ENCODE assay signal across 14 mouse cellular contexts in genomic region chr11:120267676-120268075, GRCm38 (mm10). TPM values are rescaled to one million over a fixed set of nuclear protein-coding genes. Genes with fewer than 3 reads are reported as not detected.
DNase-seq lines count a peak whose midpoint lies in the region; ATAC-seq and TF ChIP-seq lines count a peak whose summit lies in the region.
"Had no signal": no experiment of that assay in that cellular context is flagged by ENCODE, and none has a peak within 500 bp of the region (broad histone marks: within the 10 kb centered on the region; RNA-seq: fewer than 3 reads in every experiment).

No protein-coding gene starts in this region.

- H3K9ac ChIP-seq in forebrain, embryonic 12.5 days, result no peak overlapping the region
- no peak overlapping the region for H3K9ac ChIP-seq in forebrain, embryonic 11.5 days (ENCODE audit: low read length)
- no peak overlapping the region for H3K9ac ChIP-seq in midbrain, embryonic 11.5 days (ENCODE audit: low read length)
- no peak overlapping the region for H3K9ac ChIP-seq in midbrain, embryonic 15.5 days
- H3K9ac ChIP-seq: limb, embryonic 15.5 days had no signal

- no peak for ATAC-seq in forebrain, embryonic 12.5 days (ENCODE audit: low FRiP score)
- no peak for ATAC-seq in forebrain, embryonic 11.5 days (replicated peaks; ENCODE audit: low FRiP score)
- ATAC-seq in midbrain, embryonic 11.5 days (ENCODE audit: low FRiP score), result no peak
- ATAC-seq in midbrain, embryonic 15.5 days (replicated peaks), result no peak; the same call in 1 of the 2 replicates
- ATAC-seq: intestine, postnatal 0 days had no signal

- H3K27ac ChIP-seq in forebrain, embryonic 12.5 days, result peak overlapping the region; percentile 11; the same call in 1 of the 2 replicates
- no peak overlapping the region for H3K27ac ChIP-seq in forebrain, embryonic 11.5 days (ENCODE audit: low read depth, low read length)
- peak overlapping the region; percentile 60 for H3K27ac ChIP-seq in midbrain, embryonic 10.5 days (replicated peaks)
- no peak overlapping the region for H3K27ac ChIP-seq in midbrain, embryonic 11.5 days (ENCODE audit: low read depth, low read length)
- peak overlapping the region; percentile 43 for H3K27ac ChIP-seq in midbrain, embryonic 15.5 days
- H3K27ac ChIP-seq in gastrocnemius, adult 2 months, result no peak overlapping the region
- H3K27ac ChIP-seq: limb, embryonic 15.5 days had no signal

- peaks cover 7% of the 10 kb centered on the region; the same call in 1 of the 2 replicates for H3K27me3 ChIP-seq in forebrain, embryonic 12.5 days
- H3K27me3 ChIP-seq in forebrain, embryonic 11.5 days (ENCODE audit: control insufficient read depth, insufficient read depth, low read length), result no peaks in the 10 kb centered on the region
- H3K27me3 ChIP-seq in midbrain, embryonic 10.5 days (ENCODE audit: low read depth, poor library complexity, severe bottlenecking), result no peaks in the 10 kb centered on the region
- H3K27me3 ChIP-seq in midbrain, embryonic 11.5 days (ENCODE audit: control insufficient read depth, insufficient read depth, low read length), result no peaks in the 10 kb centered on the region
- no peaks in the 10 kb centered on the region for H3K27me3 ChIP-seq in midbrain, embryonic 15.5 days (replicated peaks)
- H3K27me3 ChIP-seq: limb, embryonic 15.5 days had no signal

- peaks cover 49% of the 10 kb centered on the region for H3K36me3 ChIP-seq in forebrain, embryonic 12.5 days (replicated peaks)
- peaks cover 10% of the 10 kb centered on the region; the same call in 1 of the 2 replicates for H3K36me3 ChIP-seq in forebrain, embryonic 11.5 days (ENCODE audit: control insufficient read depth, insufficient read depth, low read length)
- peaks cover 98% of the 10 kb centered on the region for H3K36me3 ChIP-seq in midbrain, embryonic 10.5 days
- peaks cover 11% of the 10 kb centered on the region for H3K36me3 ChIP-seq in midbrain, embryonic 11.5 days (ENCODE audit: control insufficient read depth, insufficient read depth, low read length)
- peaks cover 12% of the 10 kb centered on the region; the same call in 1 of the 2 replicates for H3K36me3 ChIP-seq in midbrain, embryonic 15.5 days (replicated peaks)
- H3K36me3 ChIP-seq: G1E had no signal

- TF ChIP-seq CTCF in gastrocnemius, adult 2 months (IDR thresholded peaks at IDR 0.05), result no peak

- DNase-seq in forebrain, embryonic 11.5 days (ENCODE audit: low spot score), result no peak
- DNase-seq in midbrain, embryonic 10.5 days (ENCODE audit: low spot score), result no peak
- DNase-seq in midbrain, embryonic 11.5 days (ENCODE audit: low spot score, missing footprints), result no peak
- DNase-seq in c-Kit-positive CD71-negative TER-119-negative erythroid progenitor cells, embryonic 14.5 days (ENCODE audit: low read depth), result peak; percentile 31
- no peak for DNase-seq in cerebellum, adult 11 months
- no peak for DNase-seq in gastrocnemius, adult 2 months
- DNase-seq: B cell, adult 2 months; cerebellum, adult 8-10 months had no signal

- H3K4me2 ChIP-seq in forebrain, embryonic 12.5 days, result no peak overlapping the region
- no peak overlapping the region for H3K4me2 ChIP-seq in forebrain, embryonic 11.5 days (ENCODE audit: low read depth, low read length, severe bottlenecking)
- H3K4me2 ChIP-seq in midbrain, embryonic 11.5 days, result no peak overlapping the region
- no peak overlapping the region for H3K4me2 ChIP-seq in midbrain, embryonic 15.5 days
- H3K4me2 ChIP-seq: limb, embryonic 15.5 days had no signal

- 57% methylated on average over 3 of the region's 3 CpGs for WGBS in forebrain, embryonic 12.5 days
- 64% methylated on average over 2 of the region's 3 CpGs for WGBS in forebrain, embryonic 11.5 days
- 86% methylated on average over 3 of the region's 3 CpGs for WGBS in midbrain, embryonic 10.5 days
- WGBS in midbrain, embryonic 11.5 days, result 74% methylated on average over 3 of the region's 3 CpGs
- WGBS in midbrain, embryonic 15.5 days, result 44% methylated on average over 3 of the region's 3 CpGs

- intact Hi-C loops in gastrocnemius, adult 2 months (cut with DNase I), result no loop called here

- no peak overlapping the region for H3K4me3 ChIP-seq in forebrain, embryonic 12.5 days (replicated peaks)
- no peak overlapping the region for H3K4me3 ChIP-seq in forebrain, embryonic 11.5 days (ENCODE audit: low read depth, low read length)
- no peak overlapping the region for H3K4me3 ChIP-seq in midbrain, embryonic 10.5 days
- H3K4me3 ChIP-seq in midbrain, embryonic 11.5 days (ENCODE audit: low read depth, low read length), result no peak overlapping the region
- no peak overlapping the region for H3K4me3 ChIP-seq in midbrain, embryonic 15.5 days
- H3K4me3 ChIP-seq in gastrocnemius, adult 2 months, result no peak overlapping the region
- H3K4me3 ChIP-seq: left cerebral cortex, adult 2 months; limb, embryonic 15.5 days had no signal

- no peaks in the 10 kb centered on the region for H3K9me3 ChIP-seq in forebrain, embryonic 12.5 days
- no peaks in the 10 kb centered on the region for H3K9me3 ChIP-seq in forebrain, embryonic 11.5 days (ENCODE audit: control insufficient read depth, low read length)
- no peaks in the 10 kb centered on the region for H3K9me3 ChIP-seq in midbrain, embryonic 10.5 days (replicated peaks)
- no peaks in the 10 kb centered on the region for H3K9me3 ChIP-seq in midbrain, embryonic 11.5 days (ENCODE audit: control insufficient read depth, low read length)
- no peaks in the 10 kb centered on the region for H3K9me3 ChIP-seq in midbrain, embryonic 15.5 days
- H3K9me3 ChIP-seq: G1E; limb, embryonic 15.5 days had no signal

- H3K4me1 ChIP-seq in forebrain, embryonic 12.5 days, result peaks cover 74% of the 10 kb centered on the region
- peaks cover 25% of the 10 kb centered on the region for H3K4me1 ChIP-seq in forebrain, embryonic 11.5 days (replicated peaks; ENCODE audit: control insufficient read depth, insufficient read depth, low read length)
- peaks cover 58% of the 10 kb centered on the region for H3K4me1 ChIP-seq in midbrain, embryonic 10.5 days
- H3K4me1 ChIP-seq in midbrain, embryonic 11.5 days (ENCODE audit: control insufficient read depth, insufficient read depth, low read length), result peaks cover 18% of the 10 kb centered on the region
- peaks cover 36% of the 10 kb centered on the region for H3K4me1 ChIP-seq in midbrain, embryonic 15.5 days

RNA-seq across cellular contexts. Expression of gene Bahcc1, which starts 34.9 kb away (rescaled TPM):
- polyA plus RNA-seq in forebrain, embryonic 12.5 days (2016; fragmentation: Nextera tagmentation; extraction: Ambion mirVana), result 23.5 and 24.0 TPM in 2 replicates
- 25.2 and 30.3 TPM in 2 replicates for polyA plus RNA-seq in forebrain, embryonic 11.5 days (2014; fragmentation: Nextera tagmentation; extraction: Ambion mirVana)
- polyA plus RNA-seq in midbrain, embryonic 10.5 days (2016; fragmentation: Nextera tagmentation; extraction: Ambion mirVana), result 14.3 and 16.6 TPM in 2 replicates
- polyA plus RNA-seq in midbrain, embryonic 11.5 days (2014; fragmentation: Nextera tagmentation; extraction: Ambion mirVana), result 17.6 and 20.6 TPM in 2 replicates
- polyA plus RNA-seq in midbrain, embryonic 15.5 days (2015; fragmentation: Nextera tagmentation; extraction: Ambion mirVana), result 16.2 and 16.7 TPM in 2 replicates
- 1 to 10 TPM; 3.5 to 5.3 TPM for total RNA-seq in gastrocnemius, adult 2 months (2021)

Comparison
In these comparisons a context has a peak if more than half of its experiments do, and no peak if none do; other contexts are left out.
1. H3K27ac ChIP-seq: peak in forebrain, embryonic 12.5 days (single experiment), midbrain, embryonic 10.5 days (single experiment) and midbrain, embryonic 15.5 days (single experiment); none in forebrain, embryonic 11.5 days (single experiment), midbrain, embryonic 11.5 days (single experiment) and gastrocnemius, adult 2 months (single experiment).